Mouse (Mus musculus): ENCODE measurements around the gene Slc45a2.

DNA sequence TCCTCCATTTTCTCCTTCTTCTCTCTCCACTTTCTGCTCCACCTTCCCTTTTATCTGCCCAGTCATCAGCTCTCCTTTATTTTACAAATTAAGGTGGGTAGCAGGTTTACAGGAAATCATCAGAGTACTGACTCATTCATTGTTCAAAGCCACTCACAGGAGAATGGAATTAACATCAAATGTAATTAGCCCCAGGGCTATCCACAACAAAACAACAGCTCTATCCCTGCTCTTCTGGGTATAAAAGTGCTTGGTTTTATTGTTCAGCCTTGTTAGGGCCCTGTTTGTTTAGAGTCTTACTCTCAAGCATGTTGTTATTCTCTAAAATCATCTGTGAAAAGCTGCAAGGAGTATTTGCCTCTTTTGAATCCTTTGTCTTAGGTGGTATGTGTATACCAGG lies 23.4 kb upstream of the Slc45a2 start:
- no peak for TF ChIP-seq CTCF (IDR thresholded peaks at IDR 0.05; ENCODE audit: extremely low read depth, insufficient read length, insufficient replicate concordance, low read depth, low read length)
- no peak for TF ChIP-seq POLR2A (IDR thresholded peaks at IDR 0.05; ENCODE audit: low read depth, low read length)

All from small intestine, adult 2 months (tissue).